Mouse (Mus musculus) heart, adult 2 months (tissue): ENCODE measurements at regions not wholly inside any gene's neighbourhood (a gene's known extent, or its start where the extent isn't known, plus 50 kb on each side); places are given as distances from the start of the nearest gene placed in this dataset.
A peak's percentile ranks its signal among the peaks of the same experiment; 100 is the strongest.

Experiments
- DNase-seq, 2 experiments: peaks; one replicate each; pipeline ENCODE4 v3.0.0; 2021
- H3K27ac ChIP-seq: fragments of 200-600 bp; 2 replicates; pipeline ENCODE4 v1.8.1; 2022
- H3K27me3 ChIP-seq: fragments of 200-500 bp; 2 replicates; pipeline ENCODE4 v1.6.1; 2012; ENCODE audit warnings: mild to moderate bottlenecking, low read length, inconsistent platforms, mixed read lengths; ENCODE audit not compliant: control insufficient read depth, insufficient read depth
- H3K36me3 ChIP-seq: fragments of 200-500 bp; 2 replicates; pipeline ENCODE4 v1.6.1; 2012; ENCODE audit warnings: low read length, inconsistent platforms; ENCODE audit not compliant: control insufficient read depth, insufficient read depth
- H3K4me1 ChIP-seq: fragments of 200-500 bp; 2 replicates; pipeline ENCODE4 v1.6.1; 2011; ENCODE audit warnings: low read length; ENCODE audit not compliant: control insufficient read depth, insufficient read depth
- H3K4me3 ChIP-seq: fragments of 200-600 bp; 2 replicates; pipeline ENCODE4 v1.8.1; 2022
- H3K79me2 ChIP-seq: fragments of 200-500 bp; replicated peaks from 2 replicates; pipeline ENCODE4 v1.6.1; 2012; ENCODE audit warnings: mild to moderate bottlenecking, inconsistent platforms, low read length, moderate library complexity, mixed read lengths; ENCODE audit not compliant: control insufficient read depth, insufficient read depth
- H3K9ac ChIP-seq: fragments of 200-500 bp; 2 replicates; pipeline ENCODE4 v1.6.1; 2012; ENCODE audit warnings: low read depth, mild to moderate bottlenecking, control low read depth, inconsistent platforms, low read length, mixed read lengths
- CTCF ChIP-seq: fragments of 200-600 bp; IDR thresholded peaks from 2 replicates; pipeline ENCODE4 v1.8.1; 2022; ENCODE audit warnings: antibody characterized with exemption, mild to moderate bottlenecking, moderate library complexity
- EP300 ChIP-seq: fragments of 200-500 bp; IDR thresholded peaks from 2 replicates; pipeline ENCODE4 v1.6.1; 2011; ENCODE audit warnings: low read depth, low read length, control low read depth; ENCODE audit not compliant: insufficient read depth
- POLR2A ChIP-seq: fragments of 200-500 bp; IDR thresholded peaks from 2 replicates; pipeline ENCODE4 v1.6.1; 2011; ENCODE audit warnings: mild to moderate bottlenecking, low read depth, low read length, control low read depth; ENCODE audit not compliant: insufficient read depth
- WGBS: fragments of 180-500 bp; shearing (Covaris S2); methylation state at CpG from one replicate; pipeline ENCODE4 v1.1.7; 2018; 5-methylcytosine and 5-hydroxymethylcytosine counted together
- intact Hi-C: fragments of 180-260 bp; cut with DNase I; formaldehyde crosslinking; loops from one replicate; pipeline ENCODE4 v1.15.1; 2025

DNA sequence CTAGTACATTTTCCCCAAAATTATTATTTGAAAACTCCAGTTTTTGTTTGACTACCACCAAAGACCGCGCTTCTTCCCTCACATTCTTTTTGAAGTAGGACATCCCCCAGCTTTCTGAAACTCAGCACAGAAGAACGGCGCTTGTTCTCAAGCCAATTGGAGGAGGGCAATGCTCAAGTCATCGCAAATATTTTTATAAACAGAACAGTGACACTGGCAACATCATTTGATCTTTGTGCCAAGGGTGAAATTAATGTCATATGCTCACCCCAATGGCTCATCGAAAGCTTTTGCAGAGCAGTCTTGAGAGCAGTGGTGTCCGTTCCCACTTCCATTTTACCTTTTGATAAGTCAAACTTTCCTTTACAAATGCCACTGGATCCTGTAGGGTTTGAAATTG is 420.5 kb upstream of the Zeb2 start:
- no peak for TF ChIP-seq EP300
- TF ChIP-seq CTCF, result no peak
- TF ChIP-seq POLR2A, result no peak
- intact Hi-C loops, result no loop called here
- Histone ChIP-seq H3K4me1 (no peaks in the 10 kb centered on the region), H3K27ac (no peak overlapping the region), H3K9ac (no peak overlapping the region), H3K79me2 (no peaks in the 10 kb centered on the region), H3K36me3 (no peaks in the 10 kb centered on the region), H3K4me3 (no peak overlapping the region), H3K27me3 (no peaks in the 10 kb centered on the region)
- WGBS, result 70% methylated on average over 7 of the region's 7 CpGs
- DNase-seq, result no peak

- H3K4me1 ChIP-seq, result no peaks in the 10 kb centered on the region
- TF ChIP-seq EP300 (no peak), POLR2A (no peak), CTCF (no peak)
- no peak overlapping the region for H3K4me3 ChIP-seq
- H3K27ac ChIP-seq, result peak overlapping the region; percentile 47
- intact Hi-C loops, result no loop called here
- 44% methylated on average over 5 of the region's 5 CpGs for WGBS
- no peak overlapping the region for H3K9ac ChIP-seq
- no peaks in the 10 kb centered on the region for H3K27me3 ChIP-seq
- H3K79me2 ChIP-seq, result no peaks in the 10 kb centered on the region
- no peaks in the 10 kb centered on the region for H3K36me3 ChIP-seq
- DNase-seq, result peak; percentile 25 to 44
Measured at GRCm38 (mm10) chr2:45534806-45535205, 417.6 kb upstream of the Zeb2 start.

- H3K9ac ChIP-seq, result no peak overlapping the region
- no peaks in the 10 kb centered on the region; the same call in 1 of the 2 replicates for H3K4me1 ChIP-seq
- no peaks in the 10 kb centered on the region for H3K27me3 ChIP-seq
- H3K4me3 ChIP-seq, result no peak overlapping the region
- H3K27ac ChIP-seq, result no peak overlapping the region
- H3K36me3 ChIP-seq, result no peaks in the 10 kb centered on the region
- TF ChIP-seq EP300, result no peak
- no peak for TF ChIP-seq POLR2A
- no peak for TF ChIP-seq CTCF
- intact Hi-C loops, result no loop called here
- no peaks in the 10 kb centered on the region for H3K79me2 ChIP-seq
- WGBS, result 89% methylated on average over 5 of the region's 5 CpGs
- no peak for DNase-seq
Measured at GRCm38 (mm10) chr2:45522310-45522709, 405.1 kb upstream of the Zeb2 start.

- 26% methylated on average over 4 of the region's 4 CpGs for WGBS
- Histone ChIP-seq H3K4me1 (no peaks in the 10 kb centered on the region; the same call in 1 of the 2 replicates), H3K36me3 (no peaks in the 10 kb centered on the region), H3K79me2 (no peaks in the 10 kb centered on the region), H3K9ac (no peak overlapping the region), H3K27ac (no peak overlapping the region), H3K27me3 (no peaks in the 10 kb centered on the region), H3K4me3 (no peak overlapping the region)
- intact Hi-C loops, result loop anchor here (5.0 to 10.0 kb wide), 3 partner anchors 53 to 925 kb away; no protein-coding TSS in a partner anchor
- no peak for TF ChIP-seq CTCF
- TF ChIP-seq EP300, result no peak
- TF ChIP-seq POLR2A, result no peak
- no peak for DNase-seq
Measured at GRCm38 (mm10) chr2:45519550-45520152, 402.5 kb upstream of the Zeb2 start.

- intact Hi-C loops, result loop anchor here (5.0 to 10.0 kb wide), 4 partner anchors 58 to 930 kb away; no protein-coding TSS in a partner anchor
- TF ChIP-seq POLR2A, result no peak
- no peak for TF ChIP-seq EP300
- no peak for TF ChIP-seq CTCF
- Histone ChIP-seq H3K9ac (no peak overlapping the region), H3K4me1 (no peaks in the 10 kb centered on the region; the same call in none of the 2 replicates), H3K27me3 (no peaks in the 10 kb centered on the region), H3K4me3 (no peak overlapping the region; the same call in 1 of the 2 replicates), H3K27ac (peak overlapping the region; percentile 67), H3K79me2 (no peaks in the 10 kb centered on the region), H3K36me3 (no peaks in the 10 kb centered on the region)
- DNase-seq, result peak in 1 of 2 experiments; percentile 5
- 48% methylated on average over 4 of the region's 4 CpGs for WGBS
Measured at GRCm38 (mm10) chr2:45514290-45515180, 397.3 kb upstream of the Zeb2 start.

DNA sequence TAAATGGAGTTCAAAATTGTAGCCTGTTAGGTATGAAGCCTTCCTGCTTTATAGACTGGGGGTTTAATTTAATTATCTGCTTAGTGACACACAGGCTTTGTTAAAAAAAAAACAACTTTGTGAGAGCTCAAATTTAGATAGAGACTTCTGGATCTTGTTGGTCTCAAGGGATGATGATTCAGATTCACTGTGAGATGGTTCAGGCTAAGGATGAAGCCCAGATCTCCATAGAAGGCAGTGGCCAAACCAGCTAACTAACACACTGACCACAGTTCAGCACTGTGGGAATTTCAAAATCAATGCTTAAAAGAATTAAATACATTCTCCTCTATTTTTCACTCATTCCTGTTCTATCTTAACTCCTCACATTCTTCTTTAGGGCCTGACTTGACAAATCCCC is 395.7 kb upstream of the Zeb2 start:
- DNase-seq, result no peak
- Histone ChIP-seq H3K27ac (peak overlapping the region; percentile 37), H3K4me3 (no peak overlapping the region), H3K4me1 (no peaks in the 10 kb centered on the region; the same call in 1 of the 2 replicates), H3K36me3 (no peaks in the 10 kb centered on the region), H3K9ac (no peak overlapping the region), H3K79me2 (no peaks in the 10 kb centered on the region), H3K27me3 (no peaks in the 10 kb centered on the region)
- TF ChIP-seq EP300, result no peak
- TF ChIP-seq CTCF, result no peak
- no peak for TF ChIP-seq POLR2A
- intact Hi-C loops, result loop anchor here (5.0 to 10.0 kb wide), 2 partner anchors 401 to 932 kb away; no protein-coding TSS in a partner anchor
